ENCODE assay signal across 8 mouse cellular contexts in genomic region chr4:24698528-24699117, GRCm38 (mm10).
DNase-seq lines count a peak whose midpoint lies in the region; ATAC-seq and TF ChIP-seq lines count a peak whose summit lies in the region.

No protein-coding gene starts in this region.

- H3K36me3 ChIP-seq in hindbrain, embryonic 13.5 days = no peaks in the 10 kb centered on the region
- H3K36me3 ChIP-seq in neural tube, embryonic 14.5 days (ENCODE audit: control insufficient read depth, insufficient read depth, low read length) = no peaks in the 10 kb centered on the region

- DNase-seq in gastrocnemius, adult 2 months = no peak
- DNase-seq in gastrocnemius, adult 8-10 months (ENCODE audit: low spot score in 2 of 2) = no peak
- peak; percentile 59 for DNase-seq in 416B (ENCODE audit: low read depth)
- peak; percentile 1 for DNase-seq in c-Kit-positive CD71-negative TER-119-negative erythroid progenitor cells, embryonic 14.5 days (ENCODE audit: low read depth)
- DNase-seq in urinary bladder, postnatal 36 days (ENCODE audit: low spot score in 2 of 2) = no peak
- no peak for DNase-seq in T-cell, adult 2 months (ENCODE audit: low spot score)

- intact Hi-C loops in gastrocnemius, adult 2 months (cut with DNase I) = no loop called here

- 0 out of 2 replicates have a peak, but pooled peaks have one; percentile 46 for ATAC-seq in hindbrain, embryonic 13.5 days (ENCODE audit: low FRiP score)
- peak; percentile 72 for ATAC-seq in neural tube, embryonic 14.5 days (ENCODE audit: low read depth)

- H3K4me2 ChIP-seq in hindbrain, embryonic 13.5 days = 0 out of 2 replicates have a peak overlapping the region, but pooled peaks have one; percentile 23
- H3K4me2 ChIP-seq in neural tube, embryonic 14.5 days (ENCODE audit: low read depth, low read length) = no peak overlapping the region

- WGBS in hindbrain, embryonic 13.5 days = 64% methylated on average over 7 of the region's 7 CpGs
- 54% methylated on average over 7 of the region's 7 CpGs for WGBS in neural tube, embryonic 14.5 days

- 0 out of 2 replicates have a peak, but pooled peaks have one; percentile 15 for TF ChIP-seq CTCF in gastrocnemius, adult 2 months (IDR thresholded peaks at IDR 0.05)

- 0 out of 2 replicates have a peak, but pooled peaks cover 5% of the 10 kb centered on the region for H3K4me1 ChIP-seq in hindbrain, embryonic 13.5 days (replicated peaks)
- H3K4me1 ChIP-seq in neural tube, embryonic 14.5 days (ENCODE audit: control insufficient read depth, insufficient read depth, low read length) = no peaks in the 10 kb centered on the region

- H3K9ac ChIP-seq in hindbrain, embryonic 13.5 days = no peak overlapping the region
- no peak overlapping the region for H3K9ac ChIP-seq in neural tube, embryonic 14.5 days (replicated peaks; ENCODE audit: low read depth, low read length)

- no peak overlapping the region for H3K27ac ChIP-seq in gastrocnemius, adult 2 months
- H3K27ac ChIP-seq in hindbrain, embryonic 13.5 days = no peak overlapping the region
- no peak overlapping the region for H3K27ac ChIP-seq in neural tube, embryonic 14.5 days (ENCODE audit: low read depth, low read length)

- no peak overlapping the region for H3K4me3 ChIP-seq in gastrocnemius, adult 2 months
- H3K4me3 ChIP-seq in hindbrain, embryonic 13.5 days = no peak overlapping the region
- H3K4me3 ChIP-seq in neural tube, embryonic 14.5 days (ENCODE audit: low read depth, low read length) = no peak overlapping the region

- no peaks in the 10 kb centered on the region for H3K9me3 ChIP-seq in hindbrain, embryonic 13.5 days
- H3K9me3 ChIP-seq in neural tube, embryonic 14.5 days (ENCODE audit: control insufficient read depth, low read length) = no peaks in the 10 kb centered on the region

- H3K27me3 ChIP-seq in hindbrain, embryonic 13.5 days = no peaks in the 10 kb centered on the region
- H3K27me3 ChIP-seq in neural tube, embryonic 14.5 days (ENCODE audit: control insufficient read depth, insufficient read depth, low read length) = no peaks in the 10 kb centered on the region

Comparison
In these comparisons a context has a peak if more than half of its experiments do, and no peak if none do; other contexts are left out.
1. DNase-seq: peak in 416B (single experiment) and c-Kit-positive CD71-negative TER-119-negative erythroid progenitor cells, embryonic 14.5 days (single experiment); none in gastrocnemius, adult 2 months (single experiment), gastrocnemius, adult 8-10 months (0 of 2), urinary bladder, postnatal 36 days (0 of 2) and T-cell, adult 2 months (single experiment).